Mouse (Mus musculus) liver, embryonic 14.5 days (tissue): ENCODE data around the gene Lnpep.

Experiments used
- CTCF ChIP-seq: IDR thresholded peaks from 2 replicates; pipeline ENCODE4 v1.5.1; 2016; ENCODE audit warnings: antibody characterized with exemption, low read depth, control low read depth
- EP300 ChIP-seq: IDR thresholded peaks from 2 replicates; pipeline ENCODE4 v1.6.1; 2016; ENCODE audit warnings: antibody characterized with exemption, low read depth

- TF ChIP-seq EP300 (no peak), CTCF (peak; percentile 35; the same call in 1 of the 2 replicates)
Observed at GRCm38 (mm10) chr17:17583896-17584295, 41.0 kb downstream of the Lnpep start.
